Mouse (Mus musculus): ENCODE measurements around the gene Gan. TPM values are rescaled to one million over a fixed set of nuclear protein-coding genes. Genes with fewer than 3 reads are reported as not detected.

Gene Gan
- total and polyA plus RNA-seq, 3 experiments = 1.5 to 2.9 (median 2.8) TPM

DNA sequence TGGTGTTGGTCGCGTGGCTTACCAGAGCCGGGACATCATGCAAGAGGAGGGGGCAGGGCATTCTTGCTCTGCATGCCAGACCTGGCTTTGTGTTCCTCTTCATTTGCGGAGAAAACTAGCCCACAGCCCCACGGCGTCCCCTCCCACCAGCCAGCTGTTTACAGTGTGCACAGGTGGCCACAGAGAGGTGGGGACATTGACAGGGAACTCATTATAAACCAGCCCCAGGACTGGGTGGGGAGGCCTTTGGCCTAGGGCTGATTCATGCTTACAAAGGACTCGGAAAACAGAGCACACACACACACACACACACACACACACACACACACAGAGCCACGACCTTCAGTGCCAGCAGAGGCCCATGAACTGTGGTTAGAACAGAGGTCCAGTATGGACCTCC is 45.7 kb upstream of the Gan start:
- Histone ChIP-seq H3K9ac (ENCODE audit: insufficient read depth, low read depth) (no peak overlapping the region), H3K4me1 (ENCODE audit: control insufficient read depth in 1 of 2, insufficient read depth in 2 of 2) (peaks cover 3 to 7% of the 10 kb centered on the region in 2 experiments; a peak in 2 of 4 replicates), H3K79me2 (replicated peaks; ENCODE audit: control insufficient read depth, extremely low read depth, insufficient read depth, poor library complexity, severe bottlenecking) (no peaks in the 10 kb centered on the region), H3K9me3 (replicated peaks; ENCODE audit: low read length) (peaks cover 5% of the 10 kb centered on the region), H3K4me2 (ENCODE audit: insufficient read depth, low read depth, poor library complexity, severe bottlenecking) (no peak overlapping the region), H3K27me3 (replicated peaks) (no peaks in the 10 kb centered on the region), H3K36me3 (replicated peaks in 1 of 2; ENCODE audit: control insufficient read depth in 1 of 2, insufficient read depth in 1 of 2, low read length in 1 of 2) (no peaks in the 10 kb centered on the region), H3K27ac (ENCODE audit: insufficient read depth, low read depth) (no peak overlapping the region), H3K4me3 (replicated peaks in 1 of 3; ENCODE audit: low read depth in 2 of 3, low read length in 2 of 3, poor library complexity in 1 of 3) (no peak overlapping the region)
- no peak for TF ChIP-seq RAD21 (IDR thresholded peaks at IDR 0.05; ENCODE audit: low read depth, low read length)
- TF ChIP-seq TBP (conservative IDR thresholded peaks at IDR 0.05; ENCODE audit: low read depth, low read length) = no peak
- TF ChIP-seq JUND (conservative IDR thresholded peaks at IDR 0.05; ENCODE audit: low read depth, low read length) = no peak
- TF ChIP-seq NELFE (IDR thresholded peaks at IDR 0.05; ENCODE audit: low read depth, low read length) = no peak
- no peak for TF ChIP-seq IRF4 (IDR thresholded peaks at IDR 0.05; ENCODE audit: low read depth, low read length)
- no peak for TF ChIP-seq CHD2 (IDR thresholded peaks at IDR 0.05; ENCODE audit: low read length)
- no peak for TF ChIP-seq POLR2AphosphoS2 (IDR thresholded peaks at IDR 0.05; ENCODE audit: low read depth, low read length)
- TF ChIP-seq JUN (IDR thresholded peaks at IDR 0.05; ENCODE audit: insufficient read depth, low read depth, low read length) = no peak
- TF ChIP-seq MXI1 (IDR thresholded peaks at IDR 0.05; ENCODE audit: low read depth, low read length) = no peak
- no peak for TF ChIP-seq ELF1 (IDR thresholded peaks at IDR 0.05; ENCODE audit: low read depth, low read length)
- TF ChIP-seq E2F4 (IDR thresholded peaks at IDR 0.05; ENCODE audit: insufficient replicate concordance, low read depth, low read length) = no peak
- no peak for TF ChIP-seq GABPA (IDR thresholded peaks at IDR 0.05; ENCODE audit: insufficient replicate concordance, low read depth, low read length)
- no peak for TF ChIP-seq PAX5 (IDR thresholded peaks at IDR 0.05; ENCODE audit: low read length)
- no peak for TF ChIP-seq ETS1 (conservative IDR thresholded peaks at IDR 0.05; ENCODE audit: low read depth, low read length)
- TF ChIP-seq SMC3 (IDR thresholded peaks at IDR 0.05; ENCODE audit: low read depth, low read length) = no peak
- no peak for TF ChIP-seq USF1 (IDR thresholded peaks at IDR 0.05; ENCODE audit: low read depth, low read length)
- TF ChIP-seq TCF12 (IDR thresholded peaks at IDR 0.05; ENCODE audit: low read depth, low read length) = no peak
- no peak for TF ChIP-seq ZC3H11A (IDR thresholded peaks at IDR 0.05; ENCODE audit: low read depth, low read length)
- no peak for DNase-seq (ENCODE audit: extremely low read depth)
- in situ Hi-C loops (cut with MboI; ENCODE audit: low pct_ligation_motif_present, low pct_unique_long_range_greater_than_20kb, low sequenced_read_pairs) = loop anchor here (5.0 kb wide), 1 partner anchor 360 kb away; no protein-coding TSS in a partner anchor
- dilution Hi-C loops (cut with MboI; ENCODE audit: extremely low pct_ligation_motif_present, extremely low pct_unique_long_range_greater_than_20kb, low sequenced_read_pairs) = no loop called here

DNA sequence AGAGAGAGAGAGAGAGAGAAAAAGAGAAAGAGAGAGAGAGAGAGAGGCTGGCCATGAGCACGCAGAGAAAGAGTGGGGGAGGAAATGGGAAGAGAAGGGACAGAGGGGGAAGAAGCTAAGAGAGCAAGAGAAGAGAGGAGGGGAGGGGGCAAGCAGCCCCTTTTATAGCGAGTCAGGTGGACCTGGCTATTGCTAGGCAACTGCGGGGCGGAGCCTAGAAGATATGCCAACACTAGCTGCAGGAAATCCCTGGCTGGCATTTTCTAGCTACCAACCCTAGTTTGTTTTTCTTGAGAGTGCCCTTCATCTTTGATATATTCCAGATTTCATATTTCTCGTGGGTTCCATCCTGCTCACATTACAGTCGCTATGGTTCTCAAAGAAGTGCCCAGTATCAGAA is 42.8 kb upstream of the Gan start:
- in situ Hi-C loops (cut with MboI; ENCODE audit: low pct_ligation_motif_present, low pct_unique_long_range_greater_than_20kb, low sequenced_read_pairs) = no loop called here
- H3K9me3 ChIP-seq (replicated peaks; ENCODE audit: low read length) = no peaks in the 10 kb centered on the region
- dilution Hi-C loops (cut with MboI; ENCODE audit: extremely low pct_ligation_motif_present, extremely low pct_unique_long_range_greater_than_20kb, low sequenced_read_pairs) = no loop called here
- H3K9ac ChIP-seq (ENCODE audit: insufficient read depth, low read depth) = no peak overlapping the region
- peak overlapping the region; percentile 46; the same call in 1 of the 2 replicates for H3K4me2 ChIP-seq (ENCODE audit: insufficient read depth, low read depth, poor library complexity, severe bottlenecking)
- H3K27ac ChIP-seq (ENCODE audit: insufficient read depth, low read depth) = no peak overlapping the region
- H3K4me1 ChIP-seq (ENCODE audit: control insufficient read depth in 1 of 2, insufficient read depth in 2 of 2) = peaks cover 3 to 7% of the 10 kb centered on the region in 2 experiments; a peak in 1 of 4 replicates
- H3K27me3 ChIP-seq (replicated peaks) = no peaks in the 10 kb centered on the region
- H3K79me2 ChIP-seq (replicated peaks; ENCODE audit: control insufficient read depth, extremely low read depth, insufficient read depth, poor library complexity, severe bottlenecking) = no peaks in the 10 kb centered on the region
- H3K36me3 ChIP-seq (replicated peaks in 1 of 2; ENCODE audit: control insufficient read depth in 1 of 2, insufficient read depth in 1 of 2, low read length in 1 of 2) = no peaks in the 10 kb centered on the region
- no peak for DNase-seq (ENCODE audit: extremely low read depth)
- TF ChIP-seq GABPA (IDR thresholded peaks at IDR 0.05; ENCODE audit: insufficient replicate concordance, low read depth, low read length) (no peak), MEF2A (IDR thresholded peaks at IDR 0.05; ENCODE audit: borderline replicate concordance, low read depth, low read length) (no peak), TBP (conservative IDR thresholded peaks at IDR 0.05; ENCODE audit: low read depth, low read length) (no peak), NELFE (IDR thresholded peaks at IDR 0.05; ENCODE audit: low read depth, low read length) (no peak), POLR2AphosphoS2 (IDR thresholded peaks at IDR 0.05; ENCODE audit: low read depth, low read length) (no peak), ETS1 (conservative IDR thresholded peaks at IDR 0.05; ENCODE audit: low read depth, low read length) (no peak), TCF12 (IDR thresholded peaks at IDR 0.05; ENCODE audit: low read depth, low read length) (no peak), ELF1 (IDR thresholded peaks at IDR 0.05; ENCODE audit: low read depth, low read length) (no peak), MYC (IDR thresholded peaks at IDR 0.05; ENCODE audit: low read depth, low read length) (no peak), MXI1 (IDR thresholded peaks at IDR 0.05; ENCODE audit: low read depth, low read length) (no peak), RCOR1 (conservative IDR thresholded peaks at IDR 0.05; ENCODE audit: low read depth, low read length) (no peak), E2F4 (IDR thresholded peaks at IDR 0.05; ENCODE audit: insufficient replicate concordance, low read depth, low read length) (no peak), PAX5 (IDR thresholded peaks at IDR 0.05; ENCODE audit: low read length) (no peak), BHLHE40 (IDR thresholded peaks at IDR 0.05; ENCODE audit: low read depth, low read length) (no peak), CHD1 (IDR thresholded peaks at IDR 0.05; ENCODE audit: low read depth, low read length) (no peak), MAZ (IDR thresholded peaks at IDR 0.05; ENCODE audit: low read depth, low read length) (no peak)
- H3K4me3 ChIP-seq (replicated peaks in 1 of 3; ENCODE audit: low read depth in 2 of 3, low read length in 2 of 3, poor library complexity in 1 of 3) = no peak overlapping the region

Measured in CH12.LX (cell line).